Comparison of ENCODE assay signal across 16 mouse cellular contexts in genomic region chr17:47450239-47450638, GRCm38 (mm10). TPM values are rescaled to one million over a fixed set of nuclear protein-coding genes. Genes with fewer than 3 reads are reported as not detected.
DNase-seq lines count a peak whose midpoint lies in the region; ATAC-seq and TF ChIP-seq lines count a peak whose summit lies in the region.
"Had no signal": no experiment of that assay in that cellular context is flagged by ENCODE, and none has a peak within 500 bp of the region (broad histone marks: within the 10 kb centered on the region; RNA-seq: fewer than 3 reads in every experiment).

No protein-coding gene starts in this region.

- 24% methylated on average over 7 of the region's 7 CpGs for WGBS in heart, embryonic 13.5 days
- WGBS in lung, embryonic 15.5 days = 44% methylated on average over 7 of the region's 7 CpGs
- WGBS in heart, postnatal 0 days = 26% methylated on average over 7 of the region's 7 CpGs
- WGBS in stomach, embryonic 16.5 days = 29% methylated on average over 7 of the region's 7 CpGs

- no peak for DNase-seq in heart, postnatal 25 days (ENCODE audit: low spot score)
- DNase-seq in lung, postnatal 25 days (ENCODE audit: low spot score) = no peak
- peak; percentile 91 for DNase-seq in heart, postnatal 0 days (ENCODE audit: low spot score)
- DNase-seq in gastrocnemius, adult 2 months = no peak
- no peak for DNase-seq in layer of hippocampus, postnatal 14 days (ENCODE audit: low spot score in 2 of 2)
- DNase-seq: cerebellum, adult 11-12 months; gastrocnemius, postnatal 36 days; kidney, postnatal 25 days; right cerebral cortex, postnatal 25 days had no signal

- TF ChIP-seq EP300 in heart, postnatal 0 days (IDR thresholded peaks at IDR 0.05; ENCODE audit: low read depth) = no peak

- ATAC-seq in heart, embryonic 13.5 days (ENCODE audit: extremely low read depth, insufficient number of reproducible peaks, low FRiP score, low TSS enrichment) = peak; percentile 61; the same call in 1 of the 2 replicates
- ATAC-seq in lung, embryonic 15.5 days (ENCODE audit: borderline replicate concordance, extremely low read depth, low FRiP score, low TSS enrichment) = 0 out of 2 replicates have a peak, but pooled peaks have one; percentile 7
- peak; percentile 84 for ATAC-seq in heart, postnatal 0 days (ENCODE audit: insufficient read depth, low read depth)
- ATAC-seq in stomach, embryonic 16.5 days (ENCODE audit: insufficient read depth, low FRiP score) = peak; percentile 27
- ATAC-seq: CD4-positive, CD25-positive, alpha-beta regulatory T cell, adult 4 months; forebrain, embryonic 13.5 days; liver, embryonic 12.5 days; midbrain, embryonic 16.5 days had no signal

- no peaks in the 10 kb centered on the region for H3K9me3 ChIP-seq in heart, embryonic 13.5 days
- H3K9me3 ChIP-seq in lung, embryonic 15.5 days = no peaks in the 10 kb centered on the region
- H3K9me3 ChIP-seq in heart, postnatal 0 days (replicated peaks; ENCODE audit: control insufficient read depth, low read length) = no peaks in the 10 kb centered on the region
- H3K9me3 ChIP-seq in stomach, embryonic 16.5 days (replicated peaks; ENCODE audit: control insufficient read depth, low read length) = no peaks in the 10 kb centered on the region
- H3K9me3 ChIP-seq: forebrain, embryonic 13.5 days; liver, embryonic 12.5 days had no signal

- H3K36me3 ChIP-seq in heart, embryonic 13.5 days = no peaks in the 10 kb centered on the region
- no peaks in the 10 kb centered on the region for H3K36me3 ChIP-seq in lung, embryonic 15.5 days
- H3K36me3 ChIP-seq in heart, postnatal 0 days (replicated peaks; ENCODE audit: control insufficient read depth, insufficient read depth, low read length) = no peaks in the 10 kb centered on the region
- no peaks in the 10 kb centered on the region for H3K36me3 ChIP-seq in stomach, embryonic 16.5 days (ENCODE audit: control insufficient read depth, insufficient read depth, low read length)
- H3K36me3 ChIP-seq: liver, embryonic 12.5 days had no signal

- H3K4me3 ChIP-seq in heart, embryonic 13.5 days = no peak overlapping the region
- H3K4me3 ChIP-seq in lung, embryonic 15.5 days = no peak overlapping the region
- H3K4me3 ChIP-seq in heart, postnatal 0 days (ENCODE audit: low read depth, low read length) = no peak overlapping the region
- H3K4me3 ChIP-seq in stomach, embryonic 16.5 days (replicated peaks; ENCODE audit: low read length) = no peak overlapping the region
- no peak overlapping the region for H3K4me3 ChIP-seq in gastrocnemius, adult 2 months
- H3K4me3 ChIP-seq: forebrain, embryonic 13.5 days; liver, embryonic 12.5 days had no signal

- H3K4me2 ChIP-seq in heart, embryonic 13.5 days = no peak overlapping the region
- H3K4me2 ChIP-seq in lung, embryonic 15.5 days = no peak overlapping the region
- no peak overlapping the region for H3K4me2 ChIP-seq in heart, postnatal 0 days (ENCODE audit: low read depth, low read length)
- no peak overlapping the region for H3K4me2 ChIP-seq in stomach, embryonic 16.5 days (ENCODE audit: low read depth, low read length)
- H3K4me2 ChIP-seq: forebrain, embryonic 13.5 days; liver, embryonic 12.5 days had no signal

- intact Hi-C loops in heart, postnatal 25 days (cut with DNase I) = no loop called here
- intact Hi-C loops in gastrocnemius, adult 2 months (cut with DNase I) = no loop called here

- H3K9ac ChIP-seq in heart, embryonic 13.5 days = peak overlapping the region; percentile 62; the same call in 1 of the 2 replicates
- no peak overlapping the region for H3K9ac ChIP-seq in lung, embryonic 15.5 days
- no peak overlapping the region for H3K9ac ChIP-seq in heart, postnatal 0 days (replicated peaks; ENCODE audit: low read depth, low read length)
- H3K9ac ChIP-seq in stomach, embryonic 16.5 days (ENCODE audit: low read length) = no peak overlapping the region
- H3K9ac ChIP-seq: forebrain, embryonic 13.5 days; liver, embryonic 12.5 days had no signal

- H3K27ac ChIP-seq in heart, embryonic 13.5 days (replicated peaks) = peak overlapping the region; percentile 89
- no peak overlapping the region for H3K27ac ChIP-seq in lung, embryonic 15.5 days
- peak overlapping the region; percentile 90 for H3K27ac ChIP-seq in heart, postnatal 0 days (ENCODE audit: low read depth)
- H3K27ac ChIP-seq in stomach, embryonic 16.5 days (ENCODE audit: low read length) = peak overlapping the region; percentile 86
- H3K27ac ChIP-seq in gastrocnemius, adult 2 months = no peak overlapping the region
- H3K27ac ChIP-seq: forebrain, embryonic 13.5 days; liver, embryonic 12.5 days had no signal

- TF ChIP-seq CTCF in heart, postnatal 0 days (IDR thresholded peaks at IDR 0.05; ENCODE audit: low read depth) = peak; percentile 33
- no peak for TF ChIP-seq CTCF in gastrocnemius, adult 2 months (IDR thresholded peaks at IDR 0.05)

- no peaks in the 10 kb centered on the region for H3K27me3 ChIP-seq in heart, embryonic 13.5 days (replicated peaks)
- H3K27me3 ChIP-seq in lung, embryonic 15.5 days = no peaks in the 10 kb centered on the region
- no peaks in the 10 kb centered on the region for H3K27me3 ChIP-seq in heart, postnatal 0 days (ENCODE audit: control insufficient read depth, insufficient read depth, low read length)
- no peaks in the 10 kb centered on the region for H3K27me3 ChIP-seq in stomach, embryonic 16.5 days (ENCODE audit: control insufficient read depth, insufficient read depth, low read length)
- H3K27me3 ChIP-seq: forebrain, embryonic 13.5 days; liver, embryonic 12.5 days had no signal

- peaks cover 93% of the 10 kb centered on the region for H3K4me1 ChIP-seq in heart, embryonic 13.5 days
- H3K4me1 ChIP-seq in lung, embryonic 15.5 days = peaks cover 69% of the 10 kb centered on the region
- peaks cover 62% of the 10 kb centered on the region for H3K4me1 ChIP-seq in heart, postnatal 0 days (ENCODE audit: control insufficient read depth, insufficient read depth)
- H3K4me1 ChIP-seq in stomach, embryonic 16.5 days (ENCODE audit: control insufficient read depth, insufficient read depth, low read length) = peaks cover 41% of the 10 kb centered on the region
- H3K4me1 ChIP-seq: forebrain, embryonic 13.5 days had no signal

RNA-seq across cellular contexts. Expression of gene 1700001C19Rik, which starts 13.1 kb away (rescaled TPM):
- 0.66 and 0.99 TPM in 2 replicates for polyA plus RNA-seq in heart, embryonic 13.5 days (2015; fragmentation: Nextera tagmentation; extraction: Ambion mirVana)
- total RNA-seq in heart, postnatal 25 days (2021) = not detected
- polyA plus RNA-seq in lung, embryonic 15.5 days (2015; fragmentation: Nextera tagmentation; extraction: Ambion mirVana) = 0.14 and 0.45 TPM in 2 replicates
- 3.4 TPM in 1 of 2 replicates, not detected in the other for total RNA-seq in heart, postnatal 0 days (2014; rRNA removed; ENCODE audit: low replicate concordance)
- polyA plus RNA-seq in heart, postnatal 0 days (2015; fragmentation: Nextera tagmentation; extraction: Ambion mirVana) = 1.1 and 1.4 TPM in 2 replicates
- 0.21 and 0.24 TPM in 2 replicates for polyA plus RNA-seq in stomach, embryonic 16.5 days (2015; fragmentation: Nextera tagmentation; extraction: Ambion mirVana)
- not detected for total RNA-seq in gastrocnemius, adult 2 months (2021)
- total RNA-seq in layer of hippocampus, postnatal 14 days (2021) = not detected
- total RNA-seq: gastrocnemius, postnatal 36 days had no signal
- polyA plus RNA-seq: CD4-positive, CD25-positive, alpha-beta regulatory T cell, adult 4 months had no signal

RNA-seq across cellular contexts. Expression of gene AI661453, which starts 13.8 kb away (rescaled TPM):
- 0.82 and 1.2 TPM in 2 replicates for polyA plus RNA-seq in heart, embryonic 13.5 days (2015; fragmentation: Nextera tagmentation; extraction: Ambion mirVana)
- 1 to 10 TPM in 1 of 2 experiments, under 1 TPM in 1; 0.96 to 2.0 TPM for total RNA-seq in heart, postnatal 25 days (2021)
- 2.0 and 2.4 TPM in 2 replicates for polyA plus RNA-seq in lung, embryonic 15.5 days (2015; fragmentation: Nextera tagmentation; extraction: Ambion mirVana)
- total RNA-seq in heart, postnatal 0 days (2014; rRNA removed; ENCODE audit: low replicate concordance) = 1.3 and 1.8 TPM in 2 replicates
- 0.92 and 1.0 TPM in 2 replicates for polyA plus RNA-seq in heart, postnatal 0 days (2015; fragmentation: Nextera tagmentation; extraction: Ambion mirVana)
- 5.1 and 7.7 TPM in 2 replicates for polyA plus RNA-seq in stomach, embryonic 16.5 days (2015; fragmentation: Nextera tagmentation; extraction: Ambion mirVana)
- under 1 TPM; 0.23 to 0.45 TPM for total RNA-seq in gastrocnemius, adult 2 months (2021)
- total RNA-seq in layer of hippocampus, postnatal 14 days (2021) = under 1 TPM; 0.28 to 0.48 TPM
- polyA plus RNA-seq: CD4-positive, CD25-positive, alpha-beta regulatory T cell, adult 4 months had no signal

RNA-seq across cellular contexts. Expression of gene Guca1a, which starts 49.9 kb away (rescaled TPM):
- 2.1 and 2.8 TPM in 2 replicates for polyA plus RNA-seq in heart, embryonic 13.5 days (2015; fragmentation: Nextera tagmentation; extraction: Ambion mirVana)
- total RNA-seq in heart, postnatal 25 days (2021) = under 1 TPM in 1 of 2 experiments, not detected in 1; 0.39 TPM
- 1.7 and 2.0 TPM in 2 replicates for polyA plus RNA-seq in lung, embryonic 15.5 days (2015; fragmentation: Nextera tagmentation; extraction: Ambion mirVana)
- not detected in 2 replicates for total RNA-seq in heart, postnatal 0 days (2014; rRNA removed; ENCODE audit: low replicate concordance)
- 0.86 and 1.0 TPM in 2 replicates for polyA plus RNA-seq in heart, postnatal 0 days (2015; fragmentation: Nextera tagmentation; extraction: Ambion mirVana)
- 4.7 and 5.4 TPM in 2 replicates for polyA plus RNA-seq in stomach, embryonic 16.5 days (2015; fragmentation: Nextera tagmentation; extraction: Ambion mirVana)
- total RNA-seq in gastrocnemius, adult 2 months (2021) = not detected
- total RNA-seq in layer of hippocampus, postnatal 14 days (2021) = under 1 TPM in 1 of 2 experiments, not detected in 1; 0.39 TPM
- total RNA-seq: gastrocnemius, postnatal 36 days had no signal
- polyA plus RNA-seq: CD4-positive, CD25-positive, alpha-beta regulatory T cell, adult 4 months had no signal

RNA-seq across cellular contexts. Expression of gene Taf8, which starts 51.9 kb away (rescaled TPM):
- polyA plus RNA-seq in heart, embryonic 13.5 days (2015; fragmentation: Nextera tagmentation; extraction: Ambion mirVana) = 18.4 and 19.4 TPM in 2 replicates
- 10 to 100 TPM in 1 of 2 experiments, 1 to 10 TPM in 1; 10.0 to 11.4 TPM for total RNA-seq in heart, postnatal 25 days (2021)
- 25.6 and 32.3 TPM in 2 replicates for polyA plus RNA-seq in lung, embryonic 15.5 days (2015; fragmentation: Nextera tagmentation; extraction: Ambion mirVana)
- 14.7 and 26.4 TPM in 2 replicates for total RNA-seq in heart, postnatal 0 days (2014; rRNA removed; ENCODE audit: low replicate concordance)
- 11.5 and 11.9 TPM in 2 replicates for polyA plus RNA-seq in heart, postnatal 0 days (2015; fragmentation: Nextera tagmentation; extraction: Ambion mirVana)
- 25.7 and 27.3 TPM in 2 replicates for polyA plus RNA-seq in stomach, embryonic 16.5 days (2015; fragmentation: Nextera tagmentation; extraction: Ambion mirVana)
- total RNA-seq in gastrocnemius, adult 2 months (2021) = 10 to 100 TPM; 13.0 to 14.1 TPM
- total RNA-seq in layer of hippocampus, postnatal 14 days (2021) = 10 to 100 TPM; 14.8 to 16.4 TPM

RNA-seq across cellular contexts. Expression of gene Ccnd3, which starts 54.6 kb away (rescaled TPM):
- 451 and 478 TPM in 2 replicates for polyA plus RNA-seq in heart, embryonic 13.5 days (2015; fragmentation: Nextera tagmentation; extraction: Ambion mirVana)
- total RNA-seq in heart, postnatal 25 days (2021) = 10 to 100 TPM; 75.6 to 87.9 TPM
- 286 and 294 TPM in 2 replicates for polyA plus RNA-seq in lung, embryonic 15.5 days (2015; fragmentation: Nextera tagmentation; extraction: Ambion mirVana)
- 231 and 248 TPM in 2 replicates for total RNA-seq in heart, postnatal 0 days (2014; rRNA removed; ENCODE audit: low replicate concordance)
- 180 and 187 TPM in 2 replicates for polyA plus RNA-seq in heart, postnatal 0 days (2015; fragmentation: Nextera tagmentation; extraction: Ambion mirVana)
- 334 and 340 TPM in 2 replicates for polyA plus RNA-seq in stomach, embryonic 16.5 days (2015; fragmentation: Nextera tagmentation; extraction: Ambion mirVana)
- 10 to 100 TPM; 18.7 to 25.8 TPM for total RNA-seq in gastrocnemius, adult 2 months (2021)
- 10 to 100 TPM; 39.6 to 46.3 TPM for total RNA-seq in layer of hippocampus, postnatal 14 days (2021)

Comparison
In these comparisons a context has a peak if more than half of its experiments do, and no peak if none do; other contexts are left out.
1. ATAC-seq: peak in every context shown above with its lines; median percentile 84 in heart, postnatal 0 days; 61 in heart, embryonic 13.5 days; 27 in stomach, embryonic 16.5 days; 7 in lung, embryonic 15.5 days.
2. H3K27ac ChIP-seq: peak in heart, embryonic 13.5 days (single experiment), heart, postnatal 0 days (single experiment) and stomach, embryonic 16.5 days (single experiment); none in lung, embryonic 15.5 days (single experiment) and gastrocnemius, adult 2 months (single experiment).